Mouse (Mus musculus) ES-E14 (cell line): ENCODE measurements around the gene Csrnp3.

Experiments
- CHD2 ChIP-seq: IDR thresholded peaks from 2 replicates; pipeline ENCODE4 v1.6.1; 2014; ENCODE audit warnings: mild to moderate bottlenecking, low read depth, low read length, inconsistent platforms
- HCFC1 ChIP-seq: IDR thresholded peaks from 2 replicates; pipeline ENCODE4 v1.6.1; 2012; ENCODE audit warnings: low read length, inconsistent platforms, borderline replicate concordance; ENCODE audit not compliant: insufficient read depth
- MAFK ChIP-seq: IDR thresholded peaks from 2 replicates; pipeline ENCODE4 v1.6.1; 2014; ENCODE audit warnings: mild to moderate bottlenecking, low read depth, low read length, inconsistent platforms; ENCODE audit not compliant: insufficient read depth
- ZC3H11A ChIP-seq: IDR thresholded peaks from 2 replicates; pipeline ENCODE4 v1.6.1; 2012; ENCODE audit warnings: low read depth, mild to moderate bottlenecking, inconsistent platforms, low read length, borderline replicate concordance
- ZNF384 ChIP-seq: IDR thresholded peaks from 2 replicates; pipeline ENCODE4 v1.6.1; 2012; ENCODE audit warnings: low read depth, low read length, inconsistent platforms

- TF ChIP-seq MAFK (no peak), CHD2 (no peak), ZC3H11A (no peak), HCFC1 (no peak), ZNF384 (no peak)
Observed at GRCm38 (mm10) chr2:65841606-65842005, 4.0 kb upstream of the Csrnp3 start.
